Mouse (Mus musculus): ENCODE results near the gene Fam129c. TPM values are rescaled to one million over a fixed set of nuclear protein-coding genes. Genes with fewer than 3 reads are reported as not detected.

Gene Fam129c
- 6.4 and 7.8 TPM in 2 replicates for polyA plus RNA-seq (2015; fragmentation: Nextera tagmentation; extraction: Ambion mirVana)

DNA sequence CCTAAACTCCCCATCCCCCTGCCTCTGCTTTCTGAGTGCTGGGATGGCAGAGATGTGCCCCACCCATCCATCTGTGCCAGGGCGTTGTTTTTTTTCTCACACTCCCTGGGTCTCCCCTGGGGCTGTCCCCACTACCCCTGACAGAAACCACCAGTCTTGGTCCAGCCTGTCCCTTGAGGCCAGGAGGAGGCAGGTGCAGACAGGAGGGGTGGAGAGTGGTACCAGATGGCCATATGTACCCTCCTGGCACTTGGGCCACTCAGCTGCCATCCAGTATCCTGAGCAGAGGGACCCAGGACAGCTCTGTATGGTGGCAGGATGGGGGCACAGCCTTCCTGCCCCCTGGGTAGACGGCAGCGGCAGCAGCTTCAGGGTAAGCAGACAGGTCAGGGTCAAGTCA, at the start of gene Fam129c:
Gene Fam129c, plus strand, starts transcription at position 198 of the 400 bp plus-strand sequence.
- Histone ChIP-seq H3K36me3 (ENCODE audit: control insufficient read depth, insufficient read depth, low read length) (peaks cover 3% of the 10 kb centered on the region; the same call in 1 of the 2 replicates), H3K27ac (ENCODE audit: low read depth, low read length) (no peak within 1 kb of the TSS), H3K4me2 (ENCODE audit: low read length) (no peak within 1 kb of the TSS), H3K27me3 (replicated peaks; ENCODE audit: control insufficient read depth, insufficient read depth, low read length) (peaks cover 11% of the 10 kb centered on the region), H3K4me3 (ENCODE audit: low read length) (no peak within 1 kb of the TSS), H3K9ac (ENCODE audit: low read depth, low read length) (no peak within 1 kb of the TSS), H3K9me3 (ENCODE audit: control insufficient read depth, low read length) (no peaks in the 10 kb centered on the region), H3K4me1 (ENCODE audit: control insufficient read depth, insufficient read depth, low read depth, low read length) (peaks cover 27% of the 10 kb centered on the region)
- WGBS = 79% methylated on average over 3 of the region's 3 CpGs
- no peak for ATAC-seq

DNA sequence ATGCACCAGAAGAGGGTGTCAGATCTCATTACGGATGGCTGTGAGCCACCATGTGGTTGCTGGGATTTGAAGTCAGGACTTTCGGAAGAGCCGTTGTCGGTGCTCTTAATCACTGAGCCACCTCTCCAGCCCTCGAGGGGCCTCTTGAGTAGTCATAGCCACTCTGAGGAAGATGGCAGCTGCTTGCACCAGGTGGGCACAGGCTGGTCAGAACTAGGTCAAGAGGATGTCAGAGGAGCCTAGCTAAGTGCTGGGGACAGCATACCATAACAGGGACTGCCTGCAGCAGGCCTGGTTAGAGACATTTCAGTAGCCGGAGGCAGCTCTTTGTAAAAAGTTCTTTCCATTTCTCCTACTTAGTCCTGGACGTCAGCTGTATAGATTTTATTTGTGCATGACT, 46.7 kb upstream of the Fam129c start:
- no peak overlapping the region for H3K4me2 ChIP-seq (ENCODE audit: low read length)
- H3K9ac ChIP-seq (ENCODE audit: low read depth, low read length) = no peak overlapping the region
- no peak overlapping the region for H3K27ac ChIP-seq (ENCODE audit: low read depth, low read length)
- no peak for ATAC-seq
- no peaks in the 10 kb centered on the region for H3K9me3 ChIP-seq (ENCODE audit: control insufficient read depth, low read length)
- peaks cover 2% of the 10 kb centered on the region for H3K27me3 ChIP-seq (replicated peaks; ENCODE audit: control insufficient read depth, insufficient read depth, low read length)
- H3K36me3 ChIP-seq (ENCODE audit: control insufficient read depth, insufficient read depth, low read length) = peaks cover 11% of the 10 kb centered on the region
- no peak overlapping the region for H3K4me3 ChIP-seq (ENCODE audit: low read length)
- H3K4me1 ChIP-seq (ENCODE audit: control insufficient read depth, insufficient read depth, low read depth, low read length) = no peaks in the 10 kb centered on the region
- 69% methylated on average over 7 of the region's 7 CpGs for WGBS

DNA sequence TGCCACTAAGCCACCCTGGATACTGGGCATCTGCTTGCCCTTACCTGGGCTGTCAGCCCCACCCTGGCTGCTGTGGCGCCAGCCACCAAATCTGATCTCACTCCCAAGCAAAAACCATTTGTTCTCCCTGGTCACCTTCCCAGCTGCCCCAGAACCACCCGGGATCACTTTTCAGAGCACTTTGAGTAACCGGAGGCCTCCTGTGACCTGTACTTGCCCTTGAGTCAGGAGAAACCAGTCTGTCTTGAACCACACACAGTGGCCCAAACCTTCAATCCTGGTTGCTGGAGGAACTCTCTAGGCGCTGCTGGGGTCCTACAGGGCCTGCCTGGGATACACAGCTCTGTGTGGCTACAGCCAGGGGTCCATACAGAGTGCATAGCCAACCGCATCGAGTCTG, 44.7 kb upstream of the Fam129c start:
- H3K4me3 ChIP-seq (ENCODE audit: low read length) = no peak overlapping the region
- WGBS = 76% methylated on average over 6 of the region's 6 CpGs
- ATAC-seq = no peak
- no peak overlapping the region for H3K4me2 ChIP-seq (ENCODE audit: low read length)
- no peak overlapping the region for H3K27ac ChIP-seq (ENCODE audit: low read depth, low read length)
- H3K4me1 ChIP-seq (ENCODE audit: control insufficient read depth, insufficient read depth, low read depth, low read length) = no peaks in the 10 kb centered on the region
- no peak overlapping the region for H3K9ac ChIP-seq (ENCODE audit: low read depth, low read length)
- peaks cover 22% of the 10 kb centered on the region for H3K27me3 ChIP-seq (replicated peaks; ENCODE audit: control insufficient read depth, insufficient read depth, low read length)
- no peaks in the 10 kb centered on the region for H3K9me3 ChIP-seq (ENCODE audit: control insufficient read depth, low read length)
- H3K36me3 ChIP-seq (ENCODE audit: control insufficient read depth, insufficient read depth, low read length) = no peaks in the 10 kb centered on the region

DNA sequence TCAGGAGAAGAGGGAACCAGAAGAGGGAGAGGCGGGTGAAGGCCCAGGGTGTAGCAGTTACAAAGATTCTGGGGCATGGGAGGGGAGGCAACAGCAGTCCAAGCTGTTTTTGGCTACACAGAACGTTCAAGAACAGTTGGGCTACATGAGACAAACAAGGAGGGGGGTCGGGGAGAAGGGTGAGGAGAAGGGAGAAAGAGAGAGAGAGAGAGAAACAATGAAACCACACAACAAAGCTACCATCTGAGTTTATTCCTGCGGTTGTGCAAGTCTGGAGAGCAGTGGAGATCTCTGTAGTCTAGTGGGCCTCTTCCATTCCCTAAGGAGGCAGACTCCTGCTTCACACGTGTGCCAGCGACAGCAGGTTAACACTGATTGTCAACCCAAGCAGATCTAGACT, 43.4 kb upstream of the Fam129c start:
- Histone ChIP-seq H3K4me2 (ENCODE audit: low read length) (no peak overlapping the region), H3K4me3 (ENCODE audit: low read length) (no peak overlapping the region), H3K9ac (ENCODE audit: low read depth, low read length) (no peak overlapping the region), H3K36me3 (ENCODE audit: control insufficient read depth, insufficient read depth, low read length) (no peaks in the 10 kb centered on the region), H3K9me3 (ENCODE audit: control insufficient read depth, low read length) (no peaks in the 10 kb centered on the region), H3K27ac (ENCODE audit: low read depth, low read length) (no peak overlapping the region), H3K27me3 (replicated peaks; ENCODE audit: control insufficient read depth, insufficient read depth, low read length) (peaks cover 34% of the 10 kb centered on the region), H3K4me1 (ENCODE audit: control insufficient read depth, insufficient read depth, low read depth, low read length) (peaks cover 6% of the 10 kb centered on the region)
- ATAC-seq = no peak
- WGBS = 63% methylated on average over 6 of the region's 6 CpGs

DNA sequence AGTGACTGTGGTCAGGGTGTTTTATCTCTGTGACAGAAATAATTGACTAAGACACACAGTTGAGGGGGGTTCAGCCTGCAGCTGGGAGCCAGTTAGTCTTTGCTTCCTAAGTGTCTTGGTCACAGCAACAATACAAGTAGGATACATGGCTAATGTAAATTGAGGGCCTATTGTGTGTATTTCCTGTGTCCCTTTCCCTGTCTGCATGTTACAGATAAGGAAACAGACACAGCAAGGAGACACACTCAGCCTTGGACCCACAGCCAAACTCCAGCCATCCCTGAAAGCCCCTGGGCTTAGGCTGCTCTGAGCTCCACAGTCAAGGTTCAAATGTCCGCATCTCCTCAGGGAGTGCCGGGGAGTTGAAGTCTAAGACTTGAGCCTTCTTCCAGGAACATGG, 42.8 kb upstream of the Fam129c start:
- Histone ChIP-seq H3K4me3 (ENCODE audit: low read length) (no peak overlapping the region), H3K27me3 (replicated peaks; ENCODE audit: control insufficient read depth, insufficient read depth, low read length) (peaks cover 40% of the 10 kb centered on the region), H3K27ac (ENCODE audit: low read depth, low read length) (no peak overlapping the region), H3K36me3 (ENCODE audit: control insufficient read depth, insufficient read depth, low read length) (no peaks in the 10 kb centered on the region), H3K9ac (ENCODE audit: low read depth, low read length) (no peak overlapping the region), H3K4me2 (ENCODE audit: low read length) (no peak overlapping the region), H3K9me3 (ENCODE audit: control insufficient read depth, low read length) (no peaks in the 10 kb centered on the region), H3K4me1 (ENCODE audit: control insufficient read depth, insufficient read depth, low read depth, low read length) (peaks cover 8% of the 10 kb centered on the region)
- 94% methylated on average over 2 of the region's 2 CpGs for WGBS
- no peak for ATAC-seq

DNA sequence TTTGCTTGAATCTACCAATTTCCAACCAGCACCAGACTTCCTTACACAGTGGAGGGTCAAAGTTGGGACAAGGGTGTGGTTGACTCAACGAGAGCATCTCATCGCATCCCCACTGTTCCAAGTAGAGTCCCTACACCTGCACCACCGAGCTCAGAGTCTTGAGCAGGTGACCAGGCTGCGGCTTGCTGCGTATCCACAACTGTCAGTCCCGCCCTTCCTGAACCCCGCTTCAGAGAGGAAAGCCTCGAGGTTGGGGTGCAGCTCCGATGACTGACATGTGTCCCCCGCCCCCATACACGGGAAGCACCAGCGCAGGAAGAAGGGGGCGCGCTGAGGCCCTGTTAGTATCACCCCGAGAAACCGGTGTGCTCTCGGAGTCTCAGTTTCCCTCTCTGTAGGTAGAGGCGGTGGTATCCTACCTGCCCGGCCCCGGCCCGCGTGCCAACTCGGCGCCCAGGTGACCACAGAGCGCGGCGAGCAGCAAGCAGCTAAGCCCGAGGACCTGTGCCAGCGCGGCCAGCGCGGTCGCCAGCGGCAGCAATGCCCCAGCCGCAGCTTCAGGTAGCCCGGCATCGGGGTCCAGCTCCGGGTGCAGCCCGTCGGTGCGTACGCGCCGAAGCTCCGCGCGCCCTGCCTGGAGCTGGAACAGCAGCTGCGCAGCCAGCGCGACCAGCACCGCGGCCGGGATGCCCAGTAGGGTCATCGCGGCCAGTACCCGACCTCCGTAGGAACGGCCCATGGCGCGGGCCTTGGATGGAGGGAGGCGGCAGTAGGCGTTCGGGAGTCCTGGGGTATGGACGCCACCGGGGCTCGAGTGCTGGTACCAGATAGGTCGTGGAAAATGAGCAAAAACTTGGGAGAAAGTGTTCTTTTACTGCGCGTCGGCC, 39.1 kb upstream of the Fam129c start, which contains the start of gene Tmem221:
Gene Tmem221, minus strand, starts transcription at position 801 of the 887 bp plus-strand sequence.
- H3K9ac ChIP-seq (ENCODE audit: low read depth, low read length) = peak within 1 kb of the TSS; percentile 43; the same call in 1 of the 2 replicates

DNA sequence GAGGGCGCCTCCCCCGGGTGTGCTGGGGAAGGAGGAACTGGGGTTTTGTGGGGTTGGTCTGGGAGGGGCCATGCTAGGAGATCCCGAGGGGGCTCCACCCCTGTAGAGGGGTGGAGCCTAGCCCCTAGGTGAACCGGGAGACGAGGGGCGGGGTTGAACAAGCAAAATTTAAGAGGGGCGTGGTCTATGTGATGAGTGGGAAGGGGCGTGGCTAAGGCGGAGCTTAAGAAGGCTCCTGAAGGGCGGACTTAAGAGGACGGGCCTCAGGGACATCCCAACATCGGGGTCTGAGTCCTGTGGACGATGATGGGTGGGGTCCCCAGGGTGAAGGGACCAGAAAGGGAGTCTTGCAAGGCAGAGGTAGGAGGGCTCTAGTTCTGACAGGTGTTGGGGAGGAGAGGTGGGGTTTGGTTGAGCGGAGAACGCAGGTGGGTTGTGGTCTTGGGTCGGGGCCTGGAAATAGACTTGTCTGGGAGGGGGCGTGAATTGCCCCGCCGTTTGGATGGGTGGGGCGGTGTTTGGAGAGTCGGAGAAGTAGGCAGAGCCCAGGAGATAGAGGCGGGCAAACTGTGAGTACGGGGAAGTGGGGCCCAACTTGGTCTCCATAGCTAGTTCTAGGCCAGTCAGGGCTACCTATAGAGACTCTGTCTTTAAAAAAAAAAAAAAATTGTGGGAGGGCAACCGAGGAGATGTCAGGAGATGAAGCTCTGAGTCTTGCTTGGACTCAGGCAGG, 38.3 kb upstream of the Fam129c start:
- ATAC-seq = no peak
- WGBS = 2% methylated on average over 24 of the region's 24 CpGs
- H3K4me1 ChIP-seq (ENCODE audit: control insufficient read depth, insufficient read depth, low read depth, low read length) = peaks cover 13% of the 10 kb centered on the region
- no peak overlapping the region for H3K9ac ChIP-seq (ENCODE audit: low read depth, low read length)
- H3K4me3 ChIP-seq (ENCODE audit: low read length) = peak overlapping the region; percentile 25
- peaks cover 2% of the 10 kb centered on the region; the same call in 1 of the 2 replicates for H3K9me3 ChIP-seq (ENCODE audit: control insufficient read depth, low read length)
- no peak overlapping the region for H3K27ac ChIP-seq (ENCODE audit: low read depth, low read length)
- peak overlapping the region; percentile 50 for H3K4me2 ChIP-seq (ENCODE audit: low read length)
- peaks cover 74% of the 10 kb centered on the region for H3K27me3 ChIP-seq (replicated peaks; ENCODE audit: control insufficient read depth, insufficient read depth, low read length)
- no peaks in the 10 kb centered on the region for H3K36me3 ChIP-seq (ENCODE audit: control insufficient read depth, insufficient read depth, low read length)

More for the DNA sequence above, 39.1 kb upstream of the Fam129c start, which contains the start of gene Tmem221:
- WGBS = 4% methylated on average over 69 of the region's 70 CpGs
- Histone ChIP-seq H3K27ac (ENCODE audit: low read depth, low read length) (no peak within 1 kb of the TSS), H3K4me2 (ENCODE audit: low read length) (peak within 1 kb of the TSS; percentile 50), H3K9me3 (ENCODE audit: control insufficient read depth, low read length) (no peaks in the 10 kb centered on the region), H3K36me3 (ENCODE audit: control insufficient read depth, insufficient read depth, low read length) (no peaks in the 10 kb centered on the region), H3K4me1 (ENCODE audit: control insufficient read depth, insufficient read depth, low read depth, low read length) (peaks cover 13% of the 10 kb centered on the region), H3K27me3 (replicated peaks; ENCODE audit: control insufficient read depth, insufficient read depth, low read length) (peaks cover 72% of the 10 kb centered on the region), H3K4me3 (ENCODE audit: low read length) (peak within 1 kb of the TSS; percentile 25)
- ATAC-seq = no peak

DNA sequence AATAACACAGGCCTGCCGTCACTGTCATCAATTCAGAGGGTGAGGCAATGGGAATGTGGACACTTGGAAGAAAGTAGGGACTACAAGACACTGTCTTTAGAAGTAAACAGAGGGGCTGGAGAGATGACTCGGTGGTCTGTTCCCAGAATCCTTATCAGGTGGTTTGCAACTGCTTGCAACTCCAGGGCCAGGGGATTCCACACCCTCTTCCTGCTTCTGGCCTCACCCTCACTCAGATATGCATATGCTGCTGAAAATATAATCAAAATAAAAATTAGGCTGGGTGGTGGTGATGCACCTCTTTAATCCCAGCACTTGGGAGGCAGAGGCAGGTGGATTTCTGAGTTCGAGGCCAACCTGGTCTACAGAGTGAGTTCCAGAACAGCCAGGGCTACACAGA, 37.4 kb upstream of the Fam129c start:
- WGBS = 82% methylated on average over 3 of the region's 3 CpGs
- Histone ChIP-seq H3K9ac (ENCODE audit: low read depth, low read length) (no peak overlapping the region), H3K27me3 (replicated peaks; ENCODE audit: control insufficient read depth, insufficient read depth, low read length) (peaks cover 74% of the 10 kb centered on the region), H3K4me2 (ENCODE audit: low read length) (no peak overlapping the region), H3K4me3 (ENCODE audit: low read length) (no peak overlapping the region), H3K27ac (ENCODE audit: low read depth, low read length) (no peak overlapping the region), H3K9me3 (ENCODE audit: control insufficient read depth, low read length) (peaks cover 2% of the 10 kb centered on the region; the same call in 1 of the 2 replicates), H3K4me1 (ENCODE audit: control insufficient read depth, insufficient read depth, low read depth, low read length) (peaks cover 13% of the 10 kb centered on the region), H3K36me3 (ENCODE audit: control insufficient read depth, insufficient read depth, low read length) (no peaks in the 10 kb centered on the region)
- ATAC-seq = no peak

DNA sequence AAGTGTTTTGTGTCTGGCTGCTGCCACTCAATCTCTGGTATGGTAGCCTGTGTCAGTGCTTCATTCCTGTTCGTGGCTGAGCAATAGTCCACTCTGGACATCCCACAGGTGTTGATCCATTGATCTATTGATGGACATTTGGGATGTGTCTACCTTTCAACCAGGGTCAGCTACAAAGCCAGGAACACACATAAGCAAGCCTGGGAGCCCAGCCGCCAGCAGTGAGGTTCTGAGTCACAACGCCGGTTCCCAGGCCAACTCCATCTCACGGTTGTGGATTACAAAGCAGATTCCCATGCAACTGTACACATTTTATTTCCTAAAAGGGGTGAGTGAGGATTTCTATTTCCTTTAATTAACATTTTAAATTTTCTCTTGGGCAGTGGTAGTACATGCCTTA, 36.7 kb upstream of the Fam129c start:
- Histone ChIP-seq H3K27ac (ENCODE audit: low read depth, low read length) (no peak overlapping the region), H3K9ac (ENCODE audit: low read depth, low read length) (no peak overlapping the region), H3K36me3 (ENCODE audit: control insufficient read depth, insufficient read depth, low read length) (no peaks in the 10 kb centered on the region), H3K9me3 (ENCODE audit: control insufficient read depth, low read length) (peaks cover 2% of the 10 kb centered on the region; the same call in 1 of the 2 replicates), H3K4me2 (ENCODE audit: low read length) (no peak overlapping the region), H3K27me3 (replicated peaks; ENCODE audit: control insufficient read depth, insufficient read depth, low read length) (peaks cover 74% of the 10 kb centered on the region), H3K4me3 (ENCODE audit: low read length) (no peak overlapping the region), H3K4me1 (ENCODE audit: control insufficient read depth, insufficient read depth, low read depth, low read length) (peaks cover 13% of the 10 kb centered on the region)
- ATAC-seq = no peak
- WGBS = 82% methylated on average over 5 of the region's 5 CpGs

Data from hindbrain, embryonic 16.5 days (tissue).